In the genomic region with DNA sequence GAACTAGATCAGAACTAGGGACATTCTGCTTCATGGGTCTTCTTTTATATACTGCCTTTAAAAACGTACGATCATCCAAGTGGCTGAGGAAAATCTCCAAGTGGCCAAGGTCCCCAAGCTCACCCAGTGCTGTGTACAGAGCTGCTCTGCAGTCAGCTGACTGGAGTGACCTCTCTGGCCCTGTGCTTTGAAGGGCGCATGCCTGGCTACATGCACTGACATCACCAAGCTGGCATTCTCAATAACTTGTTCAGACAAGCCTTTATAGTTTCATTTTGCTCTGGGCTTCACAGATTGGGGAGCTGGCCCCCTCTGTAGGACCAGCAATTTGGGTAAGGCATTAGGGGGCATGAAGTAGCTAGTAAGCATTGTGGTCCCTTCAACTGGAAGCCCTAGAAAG, we compare ENCODE assay signal across 23 mouse cellular contexts.
DNase-seq lines count a peak whose midpoint lies in the region; ATAC-seq and TF ChIP-seq lines count a peak whose summit lies in the region.
"Had no signal": no experiment of that assay in that cellular context is flagged by ENCODE, and none has a peak within 500 bp of the region (broad histone marks: within the 10 kb centered on the region; RNA-seq: fewer than 3 reads in every experiment).

No protein-coding gene starts in this region.

- no peak for TF ChIP-seq CTCF in lung, postnatal 0 days (IDR thresholded peaks at IDR 0.05)
- no peak for TF ChIP-seq CTCF in hindbrain, postnatal 0 days (IDR thresholded peaks at IDR 0.05; ENCODE audit: low read depth)

- no peak overlapping the region for H3K4me3 ChIP-seq in heart, embryonic 12.5 days
- H3K4me3 ChIP-seq in lung, postnatal 0 days (ENCODE audit: low read depth, low read length) = no peak overlapping the region
- no peak overlapping the region for H3K4me3 ChIP-seq in myocyte
- no peak overlapping the region for H3K4me3 ChIP-seq in hindbrain, postnatal 0 days (ENCODE audit: low read length)
- H3K4me3 ChIP-seq: embryonic facial prominence, embryonic 12.5 days; forebrain, embryonic 12.5 days; gastrocnemius, adult 2 months; hindbrain, embryonic 10.5 days; midbrain, embryonic 15.5 days; neural tube, embryonic 13.5 days had no signal

- no peak for TF ChIP-seq EP300 in lung, postnatal 0 days (IDR thresholded peaks at IDR 0.05)

- no peak for DNase-seq in heart, postnatal 10 days
- peak; percentile 13 for DNase-seq in kidney, adult 9 months
- DNase-seq in kidney, postnatal 14 days = no peak
- peak; percentile 45 for DNase-seq in lung, postnatal 0 days (ENCODE audit: low spot score)
- DNase-seq in lung, postnatal 4 days = no peak
- DNase-seq in hindbrain, postnatal 0 days (ENCODE audit: low spot score) = no peak
- DNase-seq: cerebellum, adult 11-12 months; cerebellum, postnatal 14 days; gastrocnemius, adult 2 months; layer of hippocampus, postnatal 36 days; lung, embryonic 14.5 days; retina, postnatal 1 day had no signal

- no peak for ATAC-seq in heart, embryonic 12.5 days (ENCODE audit: insufficient number of reproducible peaks, low FRiP score)
- ATAC-seq in lung, postnatal 0 days = peak; percentile 82
- no peak for ATAC-seq in hindbrain, postnatal 0 days
- ATAC-seq: hindbrain, embryonic 16.5 days; intestine, embryonic 16.5 days; midbrain, embryonic 15.5 days had no signal

- no peaks in the 10 kb centered on the region for H3K79me2 ChIP-seq in myocyte (ENCODE audit: control insufficient read depth, insufficient read depth)

- no peaks in the 10 kb centered on the region for H3K9me3 ChIP-seq in heart, embryonic 12.5 days (replicated peaks)
- no peaks in the 10 kb centered on the region for H3K9me3 ChIP-seq in lung, postnatal 0 days (ENCODE audit: low read length)
- no peaks in the 10 kb centered on the region for H3K9me3 ChIP-seq in hindbrain, postnatal 0 days (ENCODE audit: low read length)
- H3K9me3 ChIP-seq: embryonic facial prominence, embryonic 12.5 days; forebrain, embryonic 12.5 days; hindbrain, embryonic 10.5 days; midbrain, embryonic 15.5 days; neural tube, embryonic 13.5 days had no signal

- no peak for TF ChIP-seq POLR2A in myocyte (IDR thresholded peaks at IDR 0.05; ENCODE audit: insufficient read length, low read depth)

- H3K9ac ChIP-seq in heart, embryonic 12.5 days = no peak overlapping the region
- no peak overlapping the region for H3K9ac ChIP-seq in lung, postnatal 0 days (replicated peaks; ENCODE audit: low read depth)
- no peak overlapping the region for H3K9ac ChIP-seq in hindbrain, postnatal 0 days (replicated peaks; ENCODE audit: low read length)
- H3K9ac ChIP-seq: embryonic facial prominence, embryonic 12.5 days; forebrain, embryonic 12.5 days; lung, embryonic 14.5 days; midbrain, embryonic 15.5 days; neural tube, embryonic 13.5 days had no signal

- peaks cover 56% of the 10 kb centered on the region for H3K36me3 ChIP-seq in heart, embryonic 12.5 days
- H3K36me3 ChIP-seq in lung, postnatal 0 days (ENCODE audit: insufficient read depth, low read length) = no peaks in the 10 kb centered on the region
- H3K36me3 ChIP-seq in myocyte (ENCODE audit: control insufficient read depth, insufficient read depth) = peaks cover 33% of the 10 kb centered on the region
- no peaks in the 10 kb centered on the region for H3K36me3 ChIP-seq in hindbrain, postnatal 0 days (ENCODE audit: insufficient read depth, low read length)
- H3K36me3 ChIP-seq: embryonic facial prominence, embryonic 12.5 days; forebrain, embryonic 12.5 days; hindbrain, embryonic 10.5 days; midbrain, embryonic 15.5 days; neural tube, embryonic 13.5 days had no signal

- no peaks in the 10 kb centered on the region for H3K4me1 ChIP-seq in heart, embryonic 12.5 days (replicated peaks)
- peaks cover 5% of the 10 kb centered on the region; the same call in 1 of the 2 replicates for H3K4me1 ChIP-seq in lung, postnatal 0 days (ENCODE audit: insufficient read depth, low read depth, low read length)
- 0 out of 2 replicates have a peak, but pooled peaks cover 5% of the 10 kb centered on the region for H3K4me1 ChIP-seq in hindbrain, postnatal 0 days (ENCODE audit: insufficient read depth, low read length)
- H3K4me1 ChIP-seq: forebrain, embryonic 12.5 days; hindbrain, embryonic 10.5 days; midbrain, embryonic 15.5 days; neural tube, embryonic 13.5 days had no signal

- H3K27me3 ChIP-seq in heart, embryonic 12.5 days (replicated peaks) = no peaks in the 10 kb centered on the region
- H3K27me3 ChIP-seq in lung, postnatal 0 days (replicated peaks; ENCODE audit: insufficient read depth, low read length) = no peaks in the 10 kb centered on the region
- H3K27me3 ChIP-seq in myocyte (ENCODE audit: control insufficient read depth, insufficient read depth, insufficient read length) = no peaks in the 10 kb centered on the region
- H3K27me3 ChIP-seq in hindbrain, postnatal 0 days (ENCODE audit: insufficient read depth, low read length) = no peaks in the 10 kb centered on the region
- H3K27me3 ChIP-seq: embryonic facial prominence, embryonic 12.5 days; forebrain, embryonic 12.5 days; midbrain, embryonic 15.5 days; neural tube, embryonic 13.5 days had no signal

- no peak overlapping the region for H3ac ChIP-seq in myocyte (ENCODE audit: control insufficient read depth, insufficient read length)

- 89% methylated on average over 3 of the region's 3 CpGs for WGBS in heart, embryonic 12.5 days
- 51% methylated on average over 3 of the region's 3 CpGs for WGBS in lung, postnatal 0 days
- 94% methylated on average over 3 of the region's 3 CpGs for WGBS in hindbrain, postnatal 0 days

- H3K27ac ChIP-seq in heart, embryonic 12.5 days (ENCODE audit: poor library complexity, severe bottlenecking) = peak overlapping the region; percentile 18; the same call in 1 of the 2 replicates
- H3K27ac ChIP-seq in lung, postnatal 0 days (ENCODE audit: low read length) = peak overlapping the region; percentile 69
- H3K27ac ChIP-seq in hindbrain, postnatal 0 days = no peak overlapping the region
- H3K27ac ChIP-seq: embryonic facial prominence, embryonic 12.5 days; forebrain, embryonic 12.5 days; gastrocnemius, adult 2 months; hindbrain, embryonic 10.5 days; midbrain, embryonic 15.5 days; neural tube, embryonic 13.5 days had no signal

- intact Hi-C loops in heart, postnatal 10 days (cut with DNase I) = no loop called here

- no peak overlapping the region for H3K4me2 ChIP-seq in heart, embryonic 12.5 days
- no peak overlapping the region for H3K4me2 ChIP-seq in lung, postnatal 0 days (replicated peaks; ENCODE audit: low read depth, low read length)
- H3K4me2 ChIP-seq in myocyte (ENCODE audit: low read depth) = no peak overlapping the region
- H3K4me2 ChIP-seq in hindbrain, postnatal 0 days (ENCODE audit: low read depth, low read length) = no peak overlapping the region
- H3K4me2 ChIP-seq: embryonic facial prominence, embryonic 12.5 days; forebrain, embryonic 12.5 days; heart, embryonic 11.5 days; liver, embryonic 11.5 days; lung, embryonic 14.5 days; midbrain, embryonic 15.5 days; neural tube, embryonic 13.5 days had no signal

TF ChIP-seq in myocyte, 11 proteins besides CTCF, POLR2A, EP300 and RAD21:
- TF ChIP-seq MYOD1 (IDR thresholded peaks at IDR 0.05; ENCODE audit: control insufficient read depth in 1 of 3, insufficient read length in 2 of 3, low read depth in 2 of 3) = no peak
- TF ChIP-seq REST (IDR thresholded peaks at IDR 0.05; ENCODE audit: insufficient read depth, insufficient read length) = no peak
- peak; percentile 19 for TF ChIP-seq USF1 (IDR thresholded peaks at IDR 0.05; ENCODE audit: low read depth)
- TF ChIP-seq E2F4 (IDR thresholded peaks at IDR 0.05; ENCODE audit: insufficient read depth) = no peak
- no peak for TF ChIP-seq MAX (IDR thresholded peaks at IDR 0.05; ENCODE audit: low read depth)
- TF ChIP-seq SRF (IDR thresholded peaks at IDR 0.05; ENCODE audit: control insufficient read depth, insufficient read length, low read depth) = no peak
- TF ChIP-seq TCF12 (IDR thresholded peaks at IDR 0.05; ENCODE audit: insufficient read depth, poor library complexity, severe bottlenecking) = no peak
- no peak for TF ChIP-seq POLR2AphosphoS2 (IDR thresholded peaks at IDR 0.05; ENCODE audit: insufficient read length, low read depth)
TF ChIP-seq in myocyte: peak in this region for 1.

Comparison
In these comparisons a context has a peak if more than half of its experiments do, and no peak if none do; other contexts are left out.
1. DNase-seq: peak in kidney, adult 9 months (single experiment) and lung, postnatal 0 days (single experiment); none in heart, postnatal 10 days (0 of 2), kidney, postnatal 14 days (single experiment), lung, postnatal 4 days (0 of 2) and hindbrain, postnatal 0 days (single experiment).